Mouse (Mus musculus) kidney, adult 2 months (tissue): ENCODE measurements around the gene Lrrc15. TPM values are rescaled to one million over a fixed set of nuclear protein-coding genes. Genes with fewer than 3 reads are reported as not detected.
A peak's percentile ranks its signal among the peaks of the same experiment; 100 is the strongest.

Experiments
- DNase-seq: peaks from one replicate; pipeline ENCODE4 v3.0.0; 2021
- H3K27ac ChIP-seq: fragments of 200-500 bp; 2 replicates; pipeline ENCODE4 v1.5.1; 2012; ENCODE audit warnings: low read depth, low read length, control low read depth, inconsistent platforms; ENCODE audit not compliant: insufficient read depth
- H3K27me3 ChIP-seq: fragments of 200-500 bp; replicated peaks from 2 replicates; pipeline ENCODE4 v1.6.1; 2012; ENCODE audit warnings: mild to moderate bottlenecking, moderate library complexity, low read length, inconsistent platforms; ENCODE audit not compliant: control insufficient read depth, insufficient read depth
- H3K36me3 ChIP-seq: fragments of 200-500 bp; 2 replicates; pipeline ENCODE4 v1.6.1; 2012; ENCODE audit warnings: mild to moderate bottlenecking, moderate library complexity, low read length, inconsistent platforms; ENCODE audit not compliant: control insufficient read depth, insufficient read depth
- H3K4me1 ChIP-seq: fragments of 200-500 bp; 2 replicates; pipeline ENCODE4 v1.6.1; 2011; ENCODE audit warnings: low read length; ENCODE audit not compliant: control insufficient read depth, insufficient read depth
- H3K4me3 ChIP-seq: fragments of 200-500 bp; 2 replicates; pipeline ENCODE4 v1.5.1; 2011; ENCODE audit warnings: mild to moderate bottlenecking, low read depth, low read length, control low read depth; ENCODE audit not compliant: insufficient read depth
- CTCF ChIP-seq: fragments of 200-500 bp; conservative IDR thresholded peaks from 2 replicates; pipeline ENCODE4 v1.5.1; 2011; ENCODE audit warnings: low read depth, mild to moderate bottlenecking, control low read depth, low read length, moderate library complexity, mixed read lengths; ENCODE audit not compliant: insufficient read depth, insufficient read length
- POLR2A ChIP-seq: fragments of 200-500 bp; IDR thresholded peaks from one replicate; pipeline ENCODE4 v1.6.1; 2011; ENCODE audit warnings: low read depth, low read length, control low read depth
- WGBS: fragments of 180-500 bp; shearing (Covaris S2); methylation state at CpG from one replicate; pipeline ENCODE4 v1.1.7; 2018; 5-methylcytosine and 5-hydroxymethylcytosine counted together
- polyA plus RNA-seq: library from polyadenylated mRNA; depleted of rRNA; stranded (reverse); fragments of >200 nt; gene quantifications from 2 replicates; pipeline ENCODE4 v1.2.3, GENCODE M21; 2012

Lrrc15 gene
- polyA plus RNA-seq, 1 experiment, result not detected

GRCm38 (mm10) chr16:30296601-30297275, 13.7 kb upstream of the Lrrc15 start:
- no peaks in the 10 kb centered on the region for H3K36me3 ChIP-seq
- TF ChIP-seq POLR2A (no peak), CTCF (no peak)
- H3K4me1 ChIP-seq, result no peaks in the 10 kb centered on the region
- DNase-seq, result no peak
- H3K27ac ChIP-seq, result no peak overlapping the region
- whole genome bisulfite sequencing, result 85% methylated on average over 11 of the region's 11 CpGs
- H3K4me3 ChIP-seq, result no peak overlapping the region
- no peaks in the 10 kb centered on the region for H3K27me3 ChIP-seq

- no peak for TF ChIP-seq POLR2A
- no peak for TF ChIP-seq CTCF
- Histone ChIP-seq H3K27ac (no peak overlapping the region), H3K4me1 (no peaks in the 10 kb centered on the region), H3K36me3 (no peaks in the 10 kb centered on the region), H3K27me3 (no peaks in the 10 kb centered on the region), H3K4me3 (no peak overlapping the region)
- DNase-seq, result no peak
- WGBS, result 94% methylated on average over 7 of the region's 7 CpGs
These were observed 12.1 kb upstream of the Lrrc15 start for GRCm38 (mm10) chr16:30295106-30295505.

- Histone ChIP-seq H3K4me3 (no peak overlapping the region), H3K36me3 (no peaks in the 10 kb centered on the region), H3K27me3 (no peaks in the 10 kb centered on the region), H3K4me1 (no peaks in the 10 kb centered on the region), H3K27ac (no peak overlapping the region)
- WGBS, result 44% methylated on average over 6 of the region's 6 CpGs
- no peak for TF ChIP-seq CTCF
- TF ChIP-seq POLR2A, result no peak
- no peak for DNase-seq
These were observed 7.4 kb upstream of the Lrrc15 start for GRCm38 (mm10) chr16:30290436-30290835.

GRCm38 (mm10) chr16:30285701-30286100, 2.6 kb upstream of the Lrrc15 start:
- no peak for TF ChIP-seq CTCF
- TF ChIP-seq POLR2A, result no peak
- 83% methylated on average over 4 of the region's 4 CpGs for WGBS
- no peak for DNase-seq
- Histone ChIP-seq H3K4me3 (no peak overlapping the region), H3K27ac (no peak overlapping the region), H3K27me3 (no peaks in the 10 kb centered on the region), H3K36me3 (no peaks in the 10 kb centered on the region), H3K4me1 (no peaks in the 10 kb centered on the region)

- H3K27ac ChIP-seq, result no peak overlapping the region
- no peak overlapping the region for H3K4me3 ChIP-seq
- peak; percentile 43 for DNase-seq
- H3K36me3 ChIP-seq, result no peaks in the 10 kb centered on the region
- no peaks in the 10 kb centered on the region for H3K4me1 ChIP-seq
- WGBS, result 3% methylated on average over 15 of the region's 15 CpGs
- no peaks in the 10 kb centered on the region for H3K27me3 ChIP-seq
- TF ChIP-seq CTCF, result peak; percentile 80
- TF ChIP-seq POLR2A, result no peak
These were observed 784 bp upstream of the Lrrc15 start for GRCm38 (mm10) chr16:30283743-30284337.

- no peak overlapping the region for H3K27ac ChIP-seq
- no peaks in the 10 kb centered on the region for H3K4me1 ChIP-seq
- no peaks in the 10 kb centered on the region for H3K36me3 ChIP-seq
- TF ChIP-seq CTCF (no peak), POLR2A (no peak)
- 38% methylated on average over 4 of the region's 4 CpGs for WGBS
- H3K4me3 ChIP-seq, result no peak overlapping the region
- DNase-seq, result no peak
- H3K27me3 ChIP-seq, result no peaks in the 10 kb centered on the region
These were observed 2.3 kb downstream of the Lrrc15 start for GRCm38 (mm10) chr16:30280676-30281297.

- Histone ChIP-seq H3K27me3 (no peaks in the 10 kb centered on the region), H3K4me1 (no peaks in the 10 kb centered on the region), H3K27ac (no peak overlapping the region), H3K4me3 (no peak overlapping the region), H3K36me3 (no peaks in the 10 kb centered on the region)
- TF ChIP-seq CTCF, result no peak
- WGBS, result 76% methylated on average over 11 of the region's 11 CpGs
- DNase-seq, result no peak
These were observed 4.7 kb downstream of the Lrrc15 start for GRCm38 (mm10) chr16:30278406-30278805.
